Mouse (Mus musculus): Measurements from ENCODE around the gene Zfp457. TPM values are rescaled to one million over a fixed set of nuclear protein-coding genes. Genes with fewer than 3 reads are reported as not detected.

The Zfp457 gene
- total RNA-seq (2023): under 1 TPM in 1 of 2 experiments, not detected in 1; 0.46 TPM

GRCm38 (mm10) chr13:67305822-67306672 lies at the start of gene Zfp457:
Gene Zfp457, minus strand, starts transcription at chr13:67306485.

GRCm38 (mm10) chr13:67332019-67332724 lies 25.9 kb upstream of the Zfp457 start, which contains the start of gene Zfp595:
Gene Zfp595, minus strand, starts transcription at chr13:67332570.

GRCm38 (mm10) chr13:67278314-67278713 lies 28.0 kb downstream of the Zfp457 start, which contains the start of gene Zfp458:
Gene Zfp458, minus strand, starts transcription at chr13:67278466.

Other genes with a start within 250 kb of the Zfp457 start
- 1 to 10 TPM; 1.7 to 2.1 TPM for gene Zfp712, start 245.3 kb downstream of the Zfp457 start, total RNA-seq (2023)
- gene Zfp708, start 208.5 kb downstream of the Zfp457 start, total RNA-seq (2023): under 1 TPM in 1 of 2 experiments, not detected in 1; 0.22 TPM
- gene Gm28557, start 197.9 kb downstream of the Zfp457 start, total RNA-seq (2023): 1 to 10 TPM; 1.1 to 1.4 TPM
- gene Rslcan18, start 190.2 kb downstream of the Zfp457 start, total RNA-seq (2023): under 1 TPM; 0.22 to 0.40 TPM
- gene Zfp759, start 184.8 kb downstream of the Zfp457 start, total RNA-seq (2023): 1 to 10 TPM; 2.7 to 3.5 TPM
- 1 to 10 TPM; 1.6 TPM for gene Rsl1, start 133.3 kb downstream of the Zfp457 start, total RNA-seq (2023)
- under 1 TPM; 0.73 to 0.77 TPM for gene Zfp455, start 112.0 kb downstream of the Zfp457 start, total RNA-seq (2023)
- 1 to 10 TPM; 1.5 to 2.0 TPM for gene Zfp458, start 28.0 kb downstream of the Zfp457 start, total RNA-seq (2023)
- gene Zfp595, start 26.1 kb upstream of the Zfp457 start, total RNA-seq (2023): 1 to 10 TPM; 5.3 to 6.4 TPM
- 1 to 10 TPM in 1 of 2 experiments, not detected in 1; 3.0 TPM for gene Gm28044, start 54.1 kb upstream of the Zfp457 start, total RNA-seq (2023)
- gene Zfp953, start 54.1 kb upstream of the Zfp457 start, total RNA-seq (2023): 1 to 10 TPM; 6.1 to 7.3 TPM
- gene Gm28041, start 69.2 kb upstream of the Zfp457 start, total RNA-seq (2023): 1 to 10 TPM in 1 of 2 experiments, under 1 TPM in 1; 0.90 to 1.8 TPM
- gene Zfp456, start 69.3 kb upstream of the Zfp457 start, total RNA-seq (2023): 1 to 10 TPM; 1.1 to 1.7 TPM
- 1 to 10 TPM; 4.0 to 4.2 TPM for gene Zfp429, start 93.3 kb upstream of the Zfp457 start, total RNA-seq (2023)
- under 1 TPM; 0.09 to 0.42 TPM for gene Zfp459, start 114.9 kb upstream of the Zfp457 start, total RNA-seq (2023)
- 1 to 10 TPM; 2.8 to 3.3 TPM for gene Zfp874a, start 145.1 kb upstream of the Zfp457 start, total RNA-seq (2023)
- gene Zfp874b, start 177.8 kb upstream of the Zfp457 start, total RNA-seq (2023): 1 to 10 TPM; 6.6 to 9.1 TPM
- 1 to 10 TPM; 3.6 to 5.8 TPM for gene Zfp58, start 194.1 kb upstream of the Zfp457 start, total RNA-seq (2023)
- gene Gm26965, start 219.7 kb upstream of the Zfp457 start, total RNA-seq (2023): not detected
- 10 to 100 TPM; 10.9 to 14.0 TPM for gene Zfp87, start 219.7 kb upstream of the Zfp457 start, total RNA-seq (2023)
- gene Zfp748, start 247.3 kb upstream of the Zfp457 start, total RNA-seq (2023): 1 to 10 TPM; 5.7 to 5.9 TPM